Mouse (Mus musculus): ENCODE results near the gene Fgf6.

GRCm38 (mm10) chr6:127006551-127006950 is 8.8 kb upstream of the Fgf6 start:
- TF ChIP-seq CTCF (IDR thresholded peaks at IDR 0.05; ENCODE audit: low read depth): no peak
- TF ChIP-seq EP300 (IDR thresholded peaks at IDR 0.05; ENCODE audit: low read depth): no peak

All from liver, embryonic 14.5 days (tissue).